Mouse (Mus musculus) testis, adult 2 months (tissue): Measurements from ENCODE around the gene Lyg1.

Experiments
- CTCF ChIP-seq: fragments of 200-500 bp; IDR thresholded peaks from 2 replicates; pipeline ENCODE4 v1.5.1; 2012; ENCODE audit warnings: low read depth, mild to moderate bottlenecking, inconsistent platforms, low read length, moderate library complexity; ENCODE audit not compliant: control insufficient read depth, insufficient read depth, insufficient replicate concordance
- POLR2A ChIP-seq: fragments of 200-500 bp; IDR thresholded peaks from 2 replicates; pipeline ENCODE4 v1.6.1; 2012; ENCODE audit warnings: low read depth, mild to moderate bottlenecking, inconsistent platforms, low read length, moderate library complexity; ENCODE audit not compliant: control insufficient read depth

GRCm38 (mm10) chr1:37931806-37932205 is 25.8 kb downstream of the Lyg1 start:
- TF ChIP-seq POLR2A (no peak), CTCF (no peak)
